Comparison of ENCODE assay signal across 9 mouse cellular contexts in the genomic region with DNA sequence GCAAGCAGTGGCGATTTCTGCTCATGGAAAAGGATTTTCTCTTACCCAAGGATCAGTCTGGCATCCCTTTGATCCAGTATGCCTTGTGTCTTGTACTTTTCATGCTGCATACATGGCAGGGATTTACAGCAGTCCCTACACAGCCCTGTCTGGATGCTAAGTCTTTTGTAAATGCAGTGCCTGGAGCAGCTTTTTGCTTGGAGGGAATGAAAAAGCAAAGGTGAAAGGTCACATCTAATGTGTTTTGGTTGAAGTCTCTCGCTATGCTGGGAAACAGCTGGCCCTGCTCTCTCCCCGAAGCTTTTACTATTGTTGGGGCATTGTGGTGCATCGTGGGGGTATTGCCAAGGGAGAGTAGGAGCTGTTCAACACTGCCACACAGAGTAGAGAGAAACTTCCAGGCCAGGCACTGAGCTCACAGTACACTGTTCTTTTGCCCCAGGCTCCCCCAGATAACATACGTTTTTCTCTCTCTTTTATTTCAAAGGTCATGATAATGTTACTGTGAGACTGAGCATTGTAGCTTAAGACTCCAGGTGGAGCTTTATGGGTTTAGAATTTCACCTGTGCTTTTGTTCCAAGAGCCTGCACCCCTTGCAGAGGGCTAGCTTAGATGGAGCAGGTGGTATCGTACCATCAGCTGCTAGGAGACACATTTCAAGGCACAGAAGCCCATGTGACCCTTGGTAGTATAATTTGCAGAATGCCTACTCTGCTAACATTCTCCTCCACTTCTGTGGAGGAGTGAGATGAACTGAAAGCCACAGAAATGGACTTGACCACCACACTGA.
DNase-seq lines count a peak whose midpoint lies in the region; ATAC-seq and TF ChIP-seq lines count a peak whose summit lies in the region.
"Had no signal": no experiment of that assay in that cellular context is flagged by ENCODE, and none has a peak within 500 bp of the region (broad histone marks: within the 10 kb centered on the region; RNA-seq: fewer than 3 reads in every experiment).

No protein-coding gene starts in this region.

- peak; percentile 47 for ATAC-seq in lung, embryonic 14.5 days (ENCODE audit: insufficient read depth)
- ATAC-seq in forebrain, embryonic 15.5 days (replicated peaks), result 0 out of 2 replicates have a peak, but pooled peaks have one; percentile 33
- ATAC-seq in limb, embryonic 11.5 days (ENCODE audit: insufficient number of reproducible peaks, low FRiP score, low TSS enrichment, low read depth), result peak; percentile 67; the same call in 1 of the 2 replicates

- peak; percentile 75 for DNase-seq in lung, embryonic 14.5 days
- DNase-seq in lung, adult 18-20 months, result no peak
- no peak for DNase-seq in limb, embryonic 11.5 days (ENCODE audit: low spot score)
- peak; percentile 15 for DNase-seq in retina, postnatal 1 day
- no peak for DNase-seq in ovary, postnatal 36 days (ENCODE audit: low spot score)
- no peak for DNase-seq in thymus, adult 18-20 months
- DNase-seq: heart, postnatal 14 days had no signal

- no peaks in the 10 kb centered on the region for H3K36me3 ChIP-seq in lung, embryonic 14.5 days (ENCODE audit: insufficient read depth)
- no peaks in the 10 kb centered on the region for H3K36me3 ChIP-seq in forebrain, embryonic 15.5 days
- no peaks in the 10 kb centered on the region for H3K36me3 ChIP-seq in limb, embryonic 11.5 days (ENCODE audit: control insufficient read depth, insufficient read depth, low read length)
- H3K36me3 ChIP-seq: limb, embryonic 15.5 days had no signal

- H3K4me3 ChIP-seq in lung, embryonic 14.5 days (ENCODE audit: low read depth, low read length), result no peak overlapping the region
- H3K4me3 ChIP-seq in forebrain, embryonic 15.5 days, result no peak overlapping the region
- H3K4me3 ChIP-seq in limb, embryonic 11.5 days (ENCODE audit: low read depth, low read length), result no peak overlapping the region
- H3K4me3 ChIP-seq: limb, embryonic 15.5 days had no signal

- H3K4me1 ChIP-seq in lung, embryonic 14.5 days (ENCODE audit: insufficient read depth), result peaks cover 9% of the 10 kb centered on the region; the same call in 1 of the 2 replicates
- H3K4me1 ChIP-seq in forebrain, embryonic 15.5 days, result peaks cover 26% of the 10 kb centered on the region
- peaks cover 27% of the 10 kb centered on the region for H3K4me1 ChIP-seq in limb, embryonic 11.5 days (ENCODE audit: control insufficient read depth, insufficient read depth, low read length)

- WGBS in lung, embryonic 14.5 days, result 44% methylated on average over 6 of the region's 6 CpGs
- 23% methylated on average over 6 of the region's 6 CpGs for WGBS in forebrain, embryonic 15.5 days
- 24% methylated on average over 6 of the region's 6 CpGs for WGBS in limb, embryonic 11.5 days

- TF ChIP-seq CTCF in lung, embryonic 14.5 days (IDR thresholded peaks at IDR 0.05; ENCODE audit: low read depth), result no peak

- no peak overlapping the region for H3K9ac ChIP-seq in lung, embryonic 14.5 days
- H3K9ac ChIP-seq in forebrain, embryonic 15.5 days (replicated peaks), result no peak overlapping the region
- H3K9ac ChIP-seq in limb, embryonic 11.5 days (ENCODE audit: low read length), result no peak overlapping the region
- H3K9ac ChIP-seq: limb, embryonic 15.5 days had no signal

- H3K27ac ChIP-seq in lung, embryonic 14.5 days (ENCODE audit: low read depth), result no peak overlapping the region
- H3K27ac ChIP-seq in forebrain, embryonic 15.5 days (replicated peaks), result no peak overlapping the region
- peak overlapping the region; percentile 9 for H3K27ac ChIP-seq in limb, embryonic 11.5 days (replicated peaks; ENCODE audit: low read depth, low read length)
- H3K27ac ChIP-seq: limb, embryonic 15.5 days had no signal

- H3K4me2 ChIP-seq in lung, embryonic 14.5 days, result no peak overlapping the region
- H3K4me2 ChIP-seq in forebrain, embryonic 15.5 days (replicated peaks), result no peak overlapping the region
- no peak overlapping the region for H3K4me2 ChIP-seq in limb, embryonic 11.5 days (ENCODE audit: low read depth, severe bottlenecking)
- H3K4me2 ChIP-seq: limb, embryonic 15.5 days had no signal

- no peaks in the 10 kb centered on the region for H3K9me3 ChIP-seq in lung, embryonic 14.5 days (ENCODE audit: low read depth, low read length)
- no peaks in the 10 kb centered on the region for H3K9me3 ChIP-seq in forebrain, embryonic 15.5 days
- no peaks in the 10 kb centered on the region for H3K9me3 ChIP-seq in limb, embryonic 11.5 days (ENCODE audit: control insufficient read depth, low read length)
- H3K9me3 ChIP-seq: limb, embryonic 15.5 days had no signal

- H3K27me3 ChIP-seq in lung, embryonic 14.5 days (ENCODE audit: insufficient read depth, low read length), result no peaks in the 10 kb centered on the region
- no peaks in the 10 kb centered on the region for H3K27me3 ChIP-seq in forebrain, embryonic 15.5 days
- H3K27me3 ChIP-seq in limb, embryonic 11.5 days (ENCODE audit: control insufficient read depth, insufficient read depth, low read length), result no peaks in the 10 kb centered on the region
- H3K27me3 ChIP-seq: limb, embryonic 15.5 days had no signal

Comparison
In these comparisons a context has a peak if more than half of its experiments do, and no peak if none do; other contexts are left out.
1. DNase-seq: peak in lung, embryonic 14.5 days (single experiment) and retina, postnatal 1 day (single experiment); none in lung, adult 18-20 months (0 of 2), limb, embryonic 11.5 days (single experiment), ovary, postnatal 36 days (single experiment) and thymus, adult 18-20 months (0 of 2).
2. Peak in every context shown above with its lines, with median percentiles within 50 percentile points of each other: ATAC-seq.